Mouse (Mus musculus): ENCODE measurements around the gene Gpr3.

Gene Gpr3

DNA sequence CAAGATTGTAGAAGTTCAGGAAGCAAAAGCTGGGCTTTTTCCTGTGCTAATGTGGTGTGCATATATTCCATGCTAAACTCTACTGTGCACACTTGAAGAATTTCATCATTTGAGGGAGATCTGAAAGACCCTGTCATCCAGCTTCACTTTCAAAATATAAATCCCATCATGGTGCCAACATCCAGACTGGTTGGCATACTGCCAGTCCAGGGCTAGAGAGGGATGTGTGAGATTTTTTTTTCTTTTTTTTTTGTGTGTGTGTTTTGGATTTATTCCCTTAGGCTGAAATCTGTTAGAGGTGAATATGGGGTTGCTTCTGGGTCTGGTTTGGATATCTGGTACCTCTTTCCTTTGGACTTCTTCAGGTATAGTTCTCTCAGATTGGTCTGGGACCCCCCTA is 41.7 kb downstream of the Gpr3 start:
- in situ Hi-C loops (cut with MboI, MseI): loop anchor here (10.0 kb wide), 1 partner anchor 724 kb away; no protein-coding TSS in a partner anchor

DNA sequence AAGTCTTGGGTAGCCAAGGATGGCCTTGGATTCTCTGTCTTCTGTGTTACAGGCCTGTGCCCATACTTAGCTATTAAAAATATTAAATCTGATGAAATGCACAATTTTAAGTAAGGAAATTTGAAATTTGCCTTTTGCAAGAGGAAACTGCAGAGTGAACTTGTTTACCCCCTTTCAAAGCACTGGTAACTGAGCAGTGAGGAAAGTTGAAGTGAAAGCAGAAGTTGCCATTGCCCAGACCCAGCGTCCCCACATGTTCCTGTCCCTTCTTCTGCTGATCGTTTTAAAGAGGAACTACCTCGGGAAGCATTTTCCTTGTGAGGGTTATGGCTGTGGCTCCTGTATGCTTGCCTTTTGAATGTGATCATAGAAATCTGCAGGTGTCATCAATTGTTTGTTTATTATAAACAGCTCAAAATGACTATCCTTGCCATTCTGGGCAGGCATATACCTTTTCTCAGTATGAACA is 42.2 kb downstream of the Gpr3 start:
- in situ Hi-C loops (cut with MboI, MseI): loop anchor here (10.0 kb wide), 1 partner anchor 725 kb away; no protein-coding TSS in a partner anchor

DNA sequence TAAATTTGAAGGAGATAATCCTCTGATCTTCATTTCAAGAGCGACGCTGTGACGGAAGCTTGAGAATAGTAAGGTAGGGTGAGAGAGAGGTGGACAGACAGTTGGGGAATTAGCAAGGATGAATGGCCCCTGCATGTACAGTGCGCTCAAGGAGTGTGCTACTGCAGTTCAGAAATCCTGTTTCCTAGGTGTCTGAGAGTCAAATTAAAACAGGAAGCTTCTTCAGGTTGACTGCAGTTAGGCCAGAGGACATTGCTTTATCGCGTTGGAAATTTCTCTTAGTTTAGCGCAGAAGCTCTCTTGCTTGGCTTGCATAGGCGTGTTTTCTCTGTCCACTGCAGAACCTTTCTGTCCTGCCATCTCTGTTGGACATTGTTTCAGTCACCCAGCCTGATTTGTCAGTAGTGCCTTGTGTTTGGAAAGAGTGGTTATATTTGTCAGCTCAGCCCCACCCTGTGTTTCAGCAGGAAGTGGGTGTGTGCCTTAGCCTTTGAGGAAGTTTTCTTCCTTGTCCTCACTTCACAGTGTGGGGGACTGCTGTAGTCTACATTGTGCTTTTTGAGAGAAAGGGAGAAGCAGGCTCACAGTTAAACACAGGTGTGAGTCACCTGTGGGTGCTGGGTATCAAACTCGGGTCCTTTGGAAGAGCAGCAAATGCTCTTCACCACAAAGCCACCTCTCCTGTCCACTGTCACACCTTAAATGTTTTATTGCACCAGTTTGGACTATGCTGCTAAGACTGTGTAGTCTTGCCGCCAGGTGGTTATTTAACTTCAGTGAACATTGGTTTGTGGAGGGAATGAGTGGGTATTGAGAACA is 42.9 kb downstream of the Gpr3 start:
- in situ Hi-C loops (cut with MboI, MseI): loop anchor here (10.0 kb wide), 1 partner anchor 725 kb away; no protein-coding TSS in a partner anchor

DNA sequence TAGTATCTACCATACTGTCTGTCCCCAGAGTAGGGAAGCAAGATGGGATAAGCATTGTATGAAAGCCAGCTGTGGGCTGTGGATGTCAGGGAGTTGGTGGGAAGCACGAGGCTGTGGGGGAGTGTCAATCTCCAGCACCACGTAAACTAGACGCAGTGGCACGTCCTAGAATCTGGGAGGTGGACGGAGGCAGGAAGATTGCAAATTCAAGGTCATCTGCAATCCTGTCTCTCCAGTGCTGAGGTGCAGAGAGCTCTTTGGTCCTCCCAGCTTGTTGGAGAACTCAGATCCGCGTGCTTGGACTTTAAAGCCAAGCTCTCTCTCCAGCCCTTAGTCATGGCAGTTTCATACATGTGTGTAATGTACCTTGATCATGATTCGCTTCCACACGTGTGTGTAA is 45.6 kb downstream of the Gpr3 start:
- in situ Hi-C loops (cut with MboI, MseI): no loop called here

DNA sequence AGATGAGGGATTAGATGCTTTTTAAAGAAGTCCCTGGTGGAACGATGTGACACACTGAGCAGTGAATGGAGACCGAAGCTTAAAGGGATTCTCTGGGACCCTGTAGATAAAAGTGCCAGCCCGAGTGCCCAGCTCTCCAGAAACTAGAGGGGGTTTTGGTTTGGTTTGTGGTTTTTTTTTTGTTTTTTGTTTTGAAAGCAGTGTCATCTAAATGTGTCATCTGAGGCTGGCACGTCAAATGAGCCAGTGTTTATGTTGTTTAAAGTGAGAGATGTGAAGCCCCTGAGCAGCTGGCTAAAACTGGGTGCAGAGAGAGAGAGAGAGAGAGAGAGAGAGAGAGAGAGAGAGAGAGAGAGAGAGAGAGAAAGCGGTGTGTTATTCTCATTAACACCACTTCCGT is 50.1 kb downstream of the Gpr3 start:
- in situ Hi-C loops (cut with MboI, MseI): no loop called here

DNA sequence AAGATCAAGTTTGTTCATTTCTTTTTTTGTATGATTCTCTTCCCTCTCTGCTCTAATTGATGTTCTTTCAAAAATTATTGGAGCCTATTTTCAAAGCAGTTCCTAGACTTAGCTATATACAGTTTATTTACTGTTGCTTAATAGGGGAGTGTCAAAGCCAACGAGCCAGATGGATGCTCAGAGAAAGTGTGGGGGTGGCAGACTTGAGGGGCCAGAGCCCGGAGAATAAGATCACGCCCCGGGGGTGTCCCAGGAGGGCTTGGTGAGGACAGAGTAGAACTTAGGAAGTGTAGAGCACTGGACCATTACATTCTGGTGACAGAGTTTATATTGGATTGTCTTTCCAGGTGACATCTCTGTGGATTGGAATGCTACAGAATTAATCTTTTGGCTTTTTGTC is 51.5 kb downstream of the Gpr3 start:
- in situ Hi-C loops (cut with MboI, MseI): no loop called here

DNA sequence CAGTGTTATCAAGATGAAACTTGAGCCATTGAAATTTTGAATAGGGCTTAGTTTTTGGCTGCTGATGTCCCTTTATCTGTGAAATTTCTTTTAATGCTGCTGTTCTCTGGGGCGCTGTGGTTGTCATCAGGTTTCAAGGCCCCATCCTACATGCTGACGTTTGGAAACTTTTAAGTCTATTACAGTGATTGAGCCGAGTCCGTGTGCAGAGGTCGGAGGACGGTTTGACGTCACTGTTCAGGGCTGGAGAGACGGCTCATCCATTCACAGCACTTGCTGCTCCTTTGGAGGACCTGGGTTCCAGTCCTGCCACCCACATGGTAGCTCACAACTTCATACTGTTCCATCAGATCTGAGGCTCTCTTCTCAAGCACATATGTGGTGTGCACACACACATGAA is 52.1 kb downstream of the Gpr3 start:
- in situ Hi-C loops (cut with MboI, MseI): no loop called here

DNA sequence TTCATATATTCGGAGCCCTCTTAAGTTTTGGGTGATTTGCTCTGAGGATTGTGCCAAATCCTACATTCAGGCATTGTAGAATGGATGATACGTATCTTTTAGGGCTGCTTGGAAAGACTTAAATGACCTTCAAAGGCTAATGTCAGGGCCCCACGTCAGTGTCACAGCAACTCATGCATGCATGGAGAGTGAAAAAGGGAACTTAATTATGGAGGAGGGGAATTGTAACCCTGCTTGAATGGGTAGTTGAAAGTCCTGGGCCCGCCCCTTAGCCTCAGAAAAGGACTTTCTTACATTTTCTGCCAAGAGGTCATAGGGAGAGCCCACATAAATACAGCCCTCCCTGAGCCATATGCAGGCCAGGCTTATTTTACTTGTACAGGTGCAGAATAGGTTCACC is 52.7 kb downstream of the Gpr3 start:
- in situ Hi-C loops (cut with MboI, MseI): no loop called here
